Mouse (Mus musculus) cerebellum, adult 9-10 months (tissue): ENCODE measurements around the gene Stk19.

ENCODE experiments used
- DNase-seq: peaks from one replicate; pipeline ENCODE4 v3.0.0; 2022

Gene Stk19

DNA sequence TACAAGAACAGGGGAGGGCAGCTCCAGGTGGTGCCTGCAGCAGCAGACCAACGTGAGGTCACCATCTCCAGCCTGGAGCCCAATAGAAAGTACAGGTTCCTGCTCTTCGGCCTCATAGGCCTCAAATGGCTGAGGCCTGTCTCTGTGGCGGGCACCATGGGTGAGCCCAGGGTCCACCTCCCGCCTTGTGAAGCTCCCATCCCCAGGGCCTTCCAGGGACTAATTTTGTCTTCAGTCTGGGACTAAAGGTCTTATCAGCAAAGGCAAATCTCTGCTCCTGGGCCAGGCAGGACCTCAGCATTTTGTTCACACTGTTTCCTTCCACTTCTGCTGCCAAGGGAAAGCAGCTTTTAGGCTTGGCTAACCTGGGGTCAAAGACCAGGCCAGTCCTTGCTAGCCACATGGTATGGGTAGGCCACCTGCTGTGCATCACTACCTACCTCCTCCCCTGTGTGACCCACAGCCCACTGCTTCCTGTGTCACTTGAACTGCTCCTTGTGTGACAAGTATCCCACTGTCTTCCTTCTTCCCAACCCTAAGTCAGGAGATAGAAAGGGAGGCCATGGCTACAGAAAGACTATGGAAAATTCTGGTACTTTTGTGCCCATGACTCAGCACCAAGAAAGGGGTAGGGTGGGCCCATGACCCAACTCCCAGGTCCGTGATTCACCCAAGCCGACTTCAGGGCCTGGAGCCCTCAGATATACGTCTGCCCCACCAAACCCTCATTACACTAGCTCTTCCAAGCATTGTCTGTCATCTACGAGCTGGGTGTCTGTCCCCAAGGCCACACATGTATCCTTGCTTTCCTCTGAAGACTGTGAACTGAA, 40.2 kb downstream of the Stk19 start:
- no peak for DNase-seq

DNA sequence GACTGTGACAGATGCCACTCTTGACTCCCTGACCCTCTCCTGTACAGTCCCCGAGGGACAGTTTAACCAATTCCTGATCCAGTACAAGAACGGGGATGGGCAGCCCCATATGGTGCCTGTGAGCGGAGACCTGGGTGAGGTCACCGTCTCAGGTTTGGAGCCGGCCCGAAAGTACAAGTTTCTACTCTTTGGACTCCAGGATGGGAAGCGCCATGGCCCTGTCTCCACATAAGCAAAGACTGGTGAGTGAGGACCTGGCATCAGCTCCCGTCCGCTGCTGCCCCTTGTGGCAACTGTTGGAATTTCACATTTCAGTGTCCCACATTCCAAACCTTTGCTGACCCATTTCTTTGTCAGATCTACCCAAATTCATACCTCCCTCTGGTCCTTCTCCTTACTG, 41.1 kb downstream of the Stk19 start:
- peak; percentile 29 for DNase-seq

DNA sequence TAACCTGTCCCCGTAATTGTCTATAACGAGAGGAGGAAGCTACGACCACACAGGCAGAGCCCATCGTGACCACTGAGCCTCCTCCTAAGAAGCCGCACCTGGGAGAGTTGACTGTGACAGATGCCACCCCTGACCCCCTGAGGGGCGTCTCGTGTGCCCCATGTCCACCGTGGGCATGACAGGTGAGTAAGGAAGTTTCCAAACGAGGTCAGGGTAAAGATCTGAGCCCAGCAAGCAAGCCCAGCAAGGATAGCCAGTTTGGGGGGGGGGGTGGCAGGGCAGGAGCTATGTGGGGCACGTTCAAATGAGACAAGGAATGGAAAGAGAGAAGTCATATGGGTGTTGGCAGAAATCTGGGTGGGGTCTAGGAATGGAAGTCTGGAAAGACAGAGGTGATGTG, 41.7 kb downstream of the Stk19 start:
- DNase-seq = no peak

- no peak for DNase-seq
Measured at GRCm38 (mm10) chr17:34777680-34778325, 58.9 kb downstream of the Stk19 start.
